Mouse (Mus musculus): ENCODE results near the gene Arfgef3. TPM values are rescaled to one million over a fixed set of nuclear protein-coding genes. Genes with fewer than 3 reads are reported as not detected.

The Arfgef3 gene
- polyA plus RNA-seq, 1 experiment from 2014 or later, result 6.3 TPM

- WGBS, result 41% methylated on average over 6 of the region's 6 CpGs
- Histone ChIP-seq H3K27ac (ENCODE audit: low read depth, low read length) (peak overlapping the region; percentile 91), H3K4me2 (ENCODE audit: low read length) (peak overlapping the region; percentile 57), H3K4me3 (ENCODE audit: low read length) (peak overlapping the region; percentile 68), H3K9me3 (ENCODE audit: control insufficient read depth, low read length) (no peaks in the 10 kb centered on the region), H3K27me3 (replicated peaks; ENCODE audit: control insufficient read depth, insufficient read depth, low read length) (no peaks in the 10 kb centered on the region), H3K36me3 (ENCODE audit: control insufficient read depth, insufficient read depth, low read length) (no peaks in the 10 kb centered on the region), H3K9ac (ENCODE audit: low read depth, low read length) (peak overlapping the region; percentile 82), H3K4me1 (ENCODE audit: control insufficient read depth, insufficient read depth, low read depth, low read length) (peaks cover 8% of the 10 kb centered on the region; the same call in 1 of the 2 replicates)
- no peak for ATAC-seq
Measured at GRCm38 (mm10) chr10:18742086-18742485, 1.7 kb downstream of the Arfgef3 start.

GRCm38 (mm10) chr10:18741024-18741423 lies 2.7 kb downstream of the Arfgef3 start:
- H3K9me3 ChIP-seq (ENCODE audit: control insufficient read depth, low read length), result no peaks in the 10 kb centered on the region
- ATAC-seq, result no peak
- peak overlapping the region; percentile 43 for H3K9ac ChIP-seq (ENCODE audit: low read depth, low read length)
- no peaks in the 10 kb centered on the region for H3K36me3 ChIP-seq (ENCODE audit: control insufficient read depth, insufficient read depth, low read length)
- WGBS, result 70% methylated on average over 8 of the region's 8 CpGs
- H3K4me1 ChIP-seq (ENCODE audit: control insufficient read depth, insufficient read depth, low read depth, low read length), result peaks cover 8% of the 10 kb centered on the region; the same call in 1 of the 2 replicates
- H3K27ac ChIP-seq (ENCODE audit: low read depth, low read length), result peak overlapping the region; percentile 91; the same call in 1 of the 2 replicates
- no peaks in the 10 kb centered on the region for H3K27me3 ChIP-seq (replicated peaks; ENCODE audit: control insufficient read depth, insufficient read depth, low read length)
- H3K4me3 ChIP-seq (ENCODE audit: low read length), result peak overlapping the region; percentile 68
- peak overlapping the region; percentile 57 for H3K4me2 ChIP-seq (ENCODE audit: low read length)

DNA sequence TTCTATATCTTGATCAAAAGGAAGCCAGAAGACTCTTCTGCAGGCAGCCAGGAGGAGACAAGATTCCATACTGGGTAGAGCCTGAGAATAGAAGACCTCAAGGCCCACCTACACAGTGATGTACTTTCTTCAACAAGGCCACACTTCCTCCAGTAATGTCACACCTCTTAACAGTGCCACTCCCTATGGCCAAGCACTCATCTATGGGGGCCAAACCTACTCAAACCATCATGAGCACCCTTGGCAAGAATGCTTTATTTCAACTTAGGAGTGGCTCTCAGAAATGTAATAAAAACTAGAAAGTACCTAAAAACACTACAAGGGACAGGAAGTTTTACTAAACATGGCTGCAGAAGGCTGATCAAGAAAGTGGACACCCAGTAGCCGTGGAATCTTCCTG lies 15.2 kb downstream of the Arfgef3 start:
- H3K9ac ChIP-seq (ENCODE audit: low read depth, low read length), result no peak overlapping the region
- 81% methylated on average over 1 of the region's 1 CpGs for WGBS
- no peaks in the 10 kb centered on the region for H3K9me3 ChIP-seq (ENCODE audit: control insufficient read depth, low read length)
- no peak overlapping the region for H3K4me2 ChIP-seq (ENCODE audit: low read length)
- no peaks in the 10 kb centered on the region for H3K36me3 ChIP-seq (ENCODE audit: control insufficient read depth, insufficient read depth, low read length)
- no peaks in the 10 kb centered on the region for H3K27me3 ChIP-seq (replicated peaks; ENCODE audit: control insufficient read depth, insufficient read depth, low read length)
- no peak overlapping the region for H3K27ac ChIP-seq (ENCODE audit: low read depth, low read length)
- ATAC-seq, result no peak
- H3K4me1 ChIP-seq (ENCODE audit: control insufficient read depth, insufficient read depth, low read depth, low read length), result no peaks in the 10 kb centered on the region
- no peak overlapping the region for H3K4me3 ChIP-seq (ENCODE audit: low read length)

DNA sequence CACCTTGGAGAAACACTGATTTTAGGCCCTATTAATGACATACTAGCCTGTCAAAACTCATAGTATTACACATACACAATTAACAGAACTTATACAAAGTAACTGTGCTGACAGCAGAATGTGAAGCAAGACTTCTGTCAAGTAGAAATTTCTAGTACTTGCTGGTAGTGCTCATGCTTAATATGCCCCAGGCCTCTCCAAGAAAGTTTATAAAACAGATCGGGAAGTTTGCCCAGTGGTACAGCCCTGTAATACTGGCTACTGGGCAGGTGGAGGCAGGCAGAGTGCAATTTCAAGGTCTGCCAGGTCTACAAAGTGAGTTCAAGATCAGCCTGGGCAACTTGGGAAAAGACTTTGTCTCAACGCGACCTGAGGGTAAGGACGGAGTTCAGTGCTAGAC lies 32.3 kb downstream of the Arfgef3 start:
- Histone ChIP-seq H3K9ac (ENCODE audit: low read depth, low read length) (no peak overlapping the region), H3K4me2 (ENCODE audit: low read length) (no peak overlapping the region), H3K4me3 (ENCODE audit: low read length) (no peak overlapping the region), H3K4me1 (ENCODE audit: control insufficient read depth, insufficient read depth, low read depth, low read length) (no peaks in the 10 kb centered on the region; the same call in 1 of the 2 replicates), H3K36me3 (ENCODE audit: control insufficient read depth, insufficient read depth, low read length) (no peaks in the 10 kb centered on the region), H3K27ac (ENCODE audit: low read depth, low read length) (no peak overlapping the region), H3K27me3 (replicated peaks; ENCODE audit: control insufficient read depth, insufficient read depth, low read length) (no peaks in the 10 kb centered on the region), H3K9me3 (ENCODE audit: control insufficient read depth, low read length) (no peaks in the 10 kb centered on the region)
- no peak; the same call in 1 of the 2 replicates for ATAC-seq
- 94% methylated on average over 4 of the region's 4 CpGs for WGBS

GRCm38 (mm10) chr10:18710949-18711348 lies 32.8 kb downstream of the Arfgef3 start:
- ATAC-seq, result peak; percentile 67
- H3K27ac ChIP-seq (ENCODE audit: low read depth, low read length), result no peak overlapping the region
- no peak overlapping the region for H3K4me2 ChIP-seq (ENCODE audit: low read length)
- H3K9ac ChIP-seq (ENCODE audit: low read depth, low read length), result no peak overlapping the region
- WGBS, result 45% methylated on average over 6 of the region's 6 CpGs
- no peak overlapping the region for H3K4me3 ChIP-seq (ENCODE audit: low read length)
- H3K36me3 ChIP-seq (ENCODE audit: control insufficient read depth, insufficient read depth, low read length), result no peaks in the 10 kb centered on the region
- H3K9me3 ChIP-seq (ENCODE audit: control insufficient read depth, low read length), result no peaks in the 10 kb centered on the region
- H3K4me1 ChIP-seq (ENCODE audit: control insufficient read depth, insufficient read depth, low read depth, low read length), result no peaks in the 10 kb centered on the region; the same call in 1 of the 2 replicates
- no peaks in the 10 kb centered on the region for H3K27me3 ChIP-seq (replicated peaks; ENCODE audit: control insufficient read depth, insufficient read depth, low read length)

DNA sequence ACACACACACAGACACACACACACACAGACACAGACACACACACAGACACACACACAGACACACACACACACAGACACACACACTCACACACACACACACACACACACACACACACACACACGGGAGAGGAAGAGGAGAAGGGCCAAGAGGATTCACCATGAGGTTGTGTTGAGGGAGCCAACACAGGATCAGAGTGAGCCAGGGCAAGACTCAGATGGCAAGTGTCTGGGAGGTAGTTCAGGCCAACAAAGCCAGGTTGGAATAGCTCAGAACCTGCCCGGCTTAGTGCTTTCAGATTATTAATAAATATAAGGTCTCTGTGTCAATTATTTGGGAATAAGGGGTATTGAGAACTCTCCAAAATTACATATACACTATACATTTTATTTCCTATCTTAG lies 33.9 kb downstream of the Arfgef3 start:
- no peaks in the 10 kb centered on the region for H3K9me3 ChIP-seq (ENCODE audit: control insufficient read depth, low read length)
- H3K9ac ChIP-seq (ENCODE audit: low read depth, low read length), result no peak overlapping the region
- H3K4me2 ChIP-seq (ENCODE audit: low read length), result no peak overlapping the region
- H3K27ac ChIP-seq (ENCODE audit: low read depth, low read length), result no peak overlapping the region
- no peak overlapping the region for H3K4me3 ChIP-seq (ENCODE audit: low read length)
- H3K36me3 ChIP-seq (ENCODE audit: control insufficient read depth, insufficient read depth, low read length), result no peaks in the 10 kb centered on the region
- H3K4me1 ChIP-seq (ENCODE audit: control insufficient read depth, insufficient read depth, low read depth, low read length), result no peaks in the 10 kb centered on the region; the same call in 1 of the 2 replicates
- WGBS, result 87% methylated on average over 2 of the region's 2 CpGs
- ATAC-seq, result no peak
- H3K27me3 ChIP-seq (replicated peaks; ENCODE audit: control insufficient read depth, insufficient read depth, low read length), result no peaks in the 10 kb centered on the region

DNA sequence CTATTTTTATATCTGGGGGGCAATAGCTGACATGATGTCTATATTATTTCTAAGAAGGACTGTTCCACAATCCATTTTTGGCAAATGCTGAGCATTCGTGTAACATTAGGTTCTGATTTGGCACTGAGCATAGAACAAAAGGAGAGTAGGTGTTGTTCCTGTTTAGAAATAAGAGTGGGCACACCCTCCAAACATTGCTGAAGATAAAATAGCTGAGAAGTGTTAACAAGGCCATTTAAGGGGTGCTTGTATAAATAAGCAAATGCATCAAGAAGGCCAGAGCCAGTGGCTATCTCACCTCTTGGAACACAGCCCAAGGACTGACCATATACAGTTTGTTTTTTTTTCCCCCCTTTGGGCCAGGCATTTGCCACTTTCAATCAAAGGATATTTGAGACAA lies 35.1 kb downstream of the Arfgef3 start:
- no peak overlapping the region for H3K4me3 ChIP-seq (ENCODE audit: low read length)
- no peaks in the 10 kb centered on the region for H3K36me3 ChIP-seq (ENCODE audit: control insufficient read depth, insufficient read depth, low read length)
- no peaks in the 10 kb centered on the region; the same call in 1 of the 2 replicates for H3K4me1 ChIP-seq (ENCODE audit: control insufficient read depth, insufficient read depth, low read depth, low read length)
- WGBS, result 81% methylated on average over 1 of the region's 1 CpGs
- H3K4me2 ChIP-seq (ENCODE audit: low read length), result no peak overlapping the region
- no peak overlapping the region for H3K9ac ChIP-seq (ENCODE audit: low read depth, low read length)
- no peak overlapping the region for H3K27ac ChIP-seq (ENCODE audit: low read depth, low read length)
- H3K9me3 ChIP-seq (ENCODE audit: control insufficient read depth, low read length), result no peaks in the 10 kb centered on the region
- no peak for ATAC-seq
- H3K27me3 ChIP-seq (replicated peaks; ENCODE audit: control insufficient read depth, insufficient read depth, low read length), result no peaks in the 10 kb centered on the region

DNA sequence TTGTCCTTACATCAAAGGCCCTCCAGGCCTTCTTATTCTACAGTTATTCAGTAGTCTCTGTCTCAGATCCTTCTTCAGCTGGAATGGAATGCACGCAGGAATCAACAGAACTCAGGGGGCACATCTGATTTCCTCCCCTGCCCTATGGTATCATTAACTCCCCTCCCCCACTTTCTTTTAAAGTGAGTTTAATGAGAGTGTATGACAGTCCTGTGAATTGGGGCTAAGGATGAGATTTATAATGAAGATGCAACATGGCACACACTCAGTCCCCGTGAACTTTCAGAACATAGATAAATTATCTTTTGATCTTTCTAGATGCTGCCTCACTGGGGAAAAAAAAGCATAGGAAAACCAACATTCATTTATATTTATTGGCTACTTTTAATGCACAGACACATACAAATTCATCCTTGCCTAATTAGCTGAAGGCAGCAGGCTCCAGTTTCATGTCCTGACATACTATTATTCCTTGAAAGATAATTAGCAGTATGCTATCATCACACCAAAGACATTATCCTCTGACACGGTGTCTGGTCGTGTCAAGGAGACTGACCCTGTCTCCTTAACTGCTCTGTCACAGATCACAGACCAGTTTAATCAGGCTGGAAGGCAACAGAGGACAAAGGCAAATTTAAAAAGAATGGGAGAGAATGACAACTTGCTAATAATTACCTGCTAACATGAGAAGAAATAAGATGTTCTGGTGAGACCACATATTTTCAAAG lies 39.2 kb downstream of the Arfgef3 start:
- Histone ChIP-seq H3K27me3 (replicated peaks; ENCODE audit: control insufficient read depth, insufficient read depth, low read length) (no peaks in the 10 kb centered on the region), H3K4me1 (ENCODE audit: control insufficient read depth, insufficient read depth, low read depth, low read length) (no peaks in the 10 kb centered on the region), H3K36me3 (ENCODE audit: control insufficient read depth, insufficient read depth, low read length) (no peaks in the 10 kb centered on the region), H3K27ac (ENCODE audit: low read depth, low read length) (no peak overlapping the region), H3K9ac (ENCODE audit: low read depth, low read length) (no peak overlapping the region), H3K9me3 (ENCODE audit: control insufficient read depth, low read length) (no peaks in the 10 kb centered on the region), H3K4me3 (ENCODE audit: low read length) (no peak overlapping the region), H3K4me2 (ENCODE audit: low read length) (no peak overlapping the region)
- WGBS, result 53% methylated on average over 4 of the region's 4 CpGs
- ATAC-seq, result 0 out of 2 replicates have a peak, but pooled peaks have one; percentile 40

- no peak overlapping the region for H3K9ac ChIP-seq (ENCODE audit: low read depth, low read length)
- no peaks in the 10 kb centered on the region for H3K9me3 ChIP-seq (ENCODE audit: control insufficient read depth, low read length)
- H3K4me1 ChIP-seq (ENCODE audit: control insufficient read depth, insufficient read depth, low read depth, low read length), result no peaks in the 10 kb centered on the region
- no peaks in the 10 kb centered on the region for H3K36me3 ChIP-seq (ENCODE audit: control insufficient read depth, insufficient read depth, low read length)
- no peak overlapping the region for H3K4me3 ChIP-seq (ENCODE audit: low read length)
- no peak overlapping the region for H3K27ac ChIP-seq (ENCODE audit: low read depth, low read length)
- H3K4me2 ChIP-seq (ENCODE audit: low read length), result no peak overlapping the region
- H3K27me3 ChIP-seq (replicated peaks; ENCODE audit: control insufficient read depth, insufficient read depth, low read length), result no peaks in the 10 kb centered on the region
- ATAC-seq, result no peak
Measured at GRCm38 (mm10) chr10:18701517-18701916, 42.2 kb downstream of the Arfgef3 start.
